Mouse (Mus musculus) hindbrain, postnatal 0 days (tissue): ENCODE results near the gene Jarid2. TPM values are rescaled to one million over a fixed set of nuclear protein-coding genes. Genes with fewer than 3 reads are reported as not detected.

Source experiments
- ATAC-seq: fragments of 200-750 bp; cut with Nextera tagmentation; 2 replicates; pipeline ENCODE4 v1.8.0; 2017; ENCODE audit warnings: mild to moderate bottlenecking, moderate TSS enrichment, moderate library complexity
- DNase-seq: peaks from one replicate; pipeline ENCODE4 v3.0.0-alpha.2; 2015; ENCODE audit warnings: low spot score
- H3K27ac ChIP-seq: fragments of 300-500 bp; sonication (generic); 2 replicates; pipeline ENCODE4 v1.5.1; 2014; ENCODE audit warnings: mild to moderate bottlenecking
- H3K27me3 ChIP-seq: fragments of 300-500 bp; sonication (generic); 2 replicates; pipeline ENCODE4 v1.6.1; 2014; ENCODE audit warnings: low read length, mixed read lengths; ENCODE audit not compliant: insufficient read depth
- H3K36me3 ChIP-seq: fragments of 300-500 bp; sonication (generic); 2 replicates; pipeline ENCODE4 v1.6.1; 2014; ENCODE audit warnings: low read length, mixed read lengths; ENCODE audit not compliant: insufficient read depth
- H3K4me1 ChIP-seq: fragments of 300-500 bp; sonication (generic); 2 replicates; pipeline ENCODE4 v1.6.1; 2014; ENCODE audit warnings: antibody characterized with exemption, low read length, mixed read lengths; ENCODE audit not compliant: insufficient read depth
- H3K4me2 ChIP-seq: fragments of 300-500 bp; sonication (generic); 2 replicates; pipeline ENCODE4 v1.6.1; 2014; ENCODE audit warnings: low read depth, mild to moderate bottlenecking, low read length, moderate library complexity, mixed read lengths
- H3K4me3 ChIP-seq: fragments of 300-500 bp; sonication (generic); 2 replicates; pipeline ENCODE4 v1.5.1; 2014; ENCODE audit warnings: low read length
- H3K9ac ChIP-seq: fragments of 300-500 bp; sonication (generic); replicated peaks from 2 replicates; pipeline ENCODE4 v1.6.1; 2014; ENCODE audit warnings: mild to moderate bottlenecking, low read length, moderate library complexity, mixed read lengths
- H3K9me3 ChIP-seq: fragments of 300-500 bp; sonication (generic); 2 replicates; pipeline ENCODE4 v1.6.1; 2016; ENCODE audit warnings: low read length, mixed read lengths
- CTCF ChIP-seq: IDR thresholded peaks from 2 replicates; pipeline ENCODE4 v1.5.1; 2016; ENCODE audit warnings: antibody characterized with exemption, control low read depth, low read depth
- WGBS: fragments of 180-500 bp; shearing (Covaris S2); extraction: QIAGEN DNeasy Blood & Tissue Kit; methylation state at CpG from one replicate; pipeline ENCODE4 v1.1.7; 2014; 5-methylcytosine and 5-hydroxymethylcytosine counted together
- polyA plus RNA-seq: library from polyadenylated mRNA; unstranded; fragments of >200 nt; fragmentation: Nextera tagmentation; extraction: Ambion mirVana; gene quantifications from 2 replicates; pipeline ENCODE4 v1.2.1, GENCODE M21; 2015
- total RNA-seq: library from RNA; depleted of rRNA; stranded (reverse); fragments of >200 nt; gene quantifications from 2 replicates; pipeline ENCODE4 v1.2.3, GENCODE M21; 2014; rRNA removed

The Jarid2 gene
- total RNA-seq (20.3 and 21.6 TPM in 2 replicates), polyA plus RNA-seq (19.3 and 19.8 TPM in 2 replicates)

DNA sequence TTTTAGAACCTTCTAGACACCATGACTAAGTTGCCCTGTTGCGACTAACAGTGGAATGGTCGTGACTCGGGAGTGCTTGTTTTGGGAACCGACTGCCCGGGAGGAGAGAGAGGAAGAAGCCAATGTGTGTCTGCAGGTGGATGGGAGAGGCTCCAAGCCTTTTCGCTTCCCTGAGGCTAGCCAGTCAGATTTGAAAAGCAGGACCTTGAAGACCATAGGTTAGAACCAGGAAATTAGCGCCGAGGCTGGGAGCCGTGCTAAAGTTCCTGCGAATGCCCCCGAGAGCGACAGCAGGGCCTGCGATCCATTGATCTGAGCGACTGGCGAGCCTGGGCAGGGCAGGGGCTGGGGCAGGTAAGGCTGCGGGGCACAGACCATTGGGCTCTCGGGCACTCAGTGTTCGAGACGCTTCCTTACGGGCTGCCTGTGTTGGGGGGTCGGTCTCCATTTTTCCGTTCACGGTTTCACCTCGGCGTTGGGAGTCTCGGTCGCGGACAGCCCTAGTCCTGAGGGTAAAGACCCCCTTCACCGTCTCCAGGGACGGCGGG is at the start of gene Jarid2:
Gene Jarid2 (plus strand): TSS at position 51 of the 548 bp plus-strand sequence.
- ATAC-seq (no peak), DNase-seq (peak; percentile 28)

DNA sequence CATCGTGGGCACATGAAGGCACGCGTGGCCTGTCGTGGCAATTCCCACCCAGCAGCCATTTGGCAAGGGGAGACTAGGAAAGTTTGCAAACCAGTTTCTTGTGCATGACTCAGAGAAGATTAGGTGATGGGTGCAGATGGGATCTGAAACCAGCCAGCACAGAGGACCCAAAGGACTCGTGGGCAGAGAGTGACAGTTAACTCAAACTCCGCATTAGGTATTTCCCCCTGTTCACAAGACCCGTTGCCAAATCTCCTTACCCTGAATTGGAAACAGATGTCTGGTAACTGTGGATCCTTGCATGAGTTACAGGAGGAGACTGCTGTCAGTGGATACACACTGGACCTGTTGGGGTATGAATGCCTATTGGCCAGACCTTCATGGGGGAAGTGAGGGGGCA is 48.2 kb upstream of the Jarid2 start:
- no peaks in the 10 kb centered on the region for H3K36me3 ChIP-seq
- H3K4me2 ChIP-seq, result no peak overlapping the region
- H3K9ac ChIP-seq, result no peak overlapping the region
- no peak overlapping the region for H3K27ac ChIP-seq
- no peak overlapping the region for H3K4me3 ChIP-seq
- TF ChIP-seq CTCF, result no peak
- no peaks in the 10 kb centered on the region for H3K4me1 ChIP-seq
- no peaks in the 10 kb centered on the region for H3K27me3 ChIP-seq
- DNase-seq, result no peak
- no peak for ATAC-seq
- WGBS, result 77% methylated on average over 7 of the region's 7 CpGs
- H3K9me3 ChIP-seq, result no peaks in the 10 kb centered on the region

More for the DNA sequence above, at the start of gene Jarid2:
- WGBS, result 4% methylated on average over 30 of the region's 31 CpGs
- Histone ChIP-seq H3K4me1 (peaks cover 6% of the 10 kb centered on the region; the same call in 1 of the 2 replicates), H3K27ac (peak within 1 kb of the TSS; percentile 94), H3K9ac (peak within 1 kb of the TSS; percentile 79), H3K27me3 (no peaks in the 10 kb centered on the region), H3K4me2 (peak within 1 kb of the TSS; percentile 76), H3K36me3 (no peaks in the 10 kb centered on the region), H3K9me3 (no peaks in the 10 kb centered on the region), H3K4me3 (peak within 1 kb of the TSS; percentile 49)
- no peak for TF ChIP-seq CTCF

DNA sequence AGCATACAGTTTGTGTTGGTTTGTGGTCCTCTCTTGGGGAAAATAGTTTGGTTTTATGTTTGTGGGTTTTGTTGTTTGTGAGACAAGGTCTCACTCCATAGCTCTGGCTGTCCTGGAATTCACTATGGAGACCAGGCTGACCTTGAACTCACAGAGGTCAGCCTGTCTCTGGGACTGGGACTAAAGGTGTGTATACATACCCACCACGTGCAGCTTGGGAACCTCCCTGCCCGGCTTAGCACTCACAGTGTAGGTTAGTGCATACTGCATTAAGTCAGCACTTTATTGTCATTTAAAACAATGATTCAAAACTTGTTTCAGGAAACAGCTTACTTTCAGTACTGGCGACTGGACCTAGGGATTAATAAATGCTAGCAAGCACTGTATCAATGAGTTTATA is 41.1 kb upstream of the Jarid2 start:
- H3K27me3 ChIP-seq, result no peaks in the 10 kb centered on the region
- no peaks in the 10 kb centered on the region for H3K4me1 ChIP-seq
- no peak overlapping the region for H3K27ac ChIP-seq
- no peaks in the 10 kb centered on the region for H3K36me3 ChIP-seq
- ATAC-seq (no peak), DNase-seq (no peak)
- no peak overlapping the region for H3K4me2 ChIP-seq
- no peak overlapping the region for H3K4me3 ChIP-seq
- H3K9ac ChIP-seq, result no peak overlapping the region
- no peaks in the 10 kb centered on the region for H3K9me3 ChIP-seq
- WGBS, result 53% methylated on average over 3 of the region's 3 CpGs
- no peak for TF ChIP-seq CTCF

GRCm38 (mm10) chr13:44697628-44698027 is 31.6 kb upstream of the Jarid2 start:
- H3K4me1 ChIP-seq, result no peaks in the 10 kb centered on the region
- WGBS, result 89% methylated on average over 10 of the region's 10 CpGs
- DNase-seq, result no peak
- H3K36me3 ChIP-seq, result no peaks in the 10 kb centered on the region
- H3K4me2 ChIP-seq, result no peak overlapping the region
- no peak overlapping the region for H3K27ac ChIP-seq
- ATAC-seq, result no peak
- no peak for TF ChIP-seq CTCF
- H3K4me3 ChIP-seq, result no peak overlapping the region
- no peak overlapping the region for H3K9ac ChIP-seq
- H3K27me3 ChIP-seq, result no peaks in the 10 kb centered on the region
- no peaks in the 10 kb centered on the region for H3K9me3 ChIP-seq

GRCm38 (mm10) chr13:44704036-44704801 is 25.1 kb upstream of the Jarid2 start:
- 89% methylated on average over 15 of the region's 15 CpGs for WGBS

DNA sequence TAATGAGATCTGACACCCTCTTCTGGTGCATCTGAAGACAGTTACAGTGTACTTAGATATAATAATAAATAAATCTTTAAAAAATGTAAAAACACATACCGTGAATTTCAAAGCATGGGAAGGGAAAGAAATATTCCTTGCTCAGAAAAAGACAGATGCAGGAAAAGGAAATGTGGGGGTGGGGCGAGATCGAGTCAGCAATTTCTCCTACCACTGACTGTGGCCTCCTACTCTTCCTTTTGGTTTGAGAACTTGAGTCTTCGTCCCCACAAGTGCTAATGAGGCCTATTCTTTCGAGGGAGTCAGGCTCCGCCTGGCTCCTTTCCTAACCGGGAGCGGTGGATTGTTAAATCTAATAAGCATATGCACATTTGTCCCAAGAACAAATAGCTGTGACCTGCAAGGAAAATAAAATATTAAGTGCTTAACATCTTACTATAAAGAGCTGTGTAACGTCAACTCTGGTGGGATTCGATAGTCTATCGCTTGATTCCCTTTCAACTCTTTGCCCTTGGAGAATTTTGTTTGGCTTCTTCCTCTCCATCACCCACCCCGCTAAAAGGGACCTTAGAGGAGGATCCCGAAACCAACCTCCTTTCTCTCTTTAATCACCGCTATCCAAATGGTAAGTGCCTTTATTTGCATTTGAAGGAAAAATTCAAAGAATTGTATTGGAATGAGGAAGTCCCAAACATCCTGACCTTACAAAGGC is 24.1 kb upstream of the Jarid2 start:
- Histone ChIP-seq H3K9ac (no peak overlapping the region), H3K27ac (no peak overlapping the region), H3K27me3 (no peaks in the 10 kb centered on the region), H3K9me3 (no peaks in the 10 kb centered on the region), H3K36me3 (no peaks in the 10 kb centered on the region), H3K4me1 (no peaks in the 10 kb centered on the region), H3K4me3 (no peak overlapping the region), H3K4me2 (no peak overlapping the region)
- 45% methylated on average over 14 of the region's 14 CpGs for whole genome bisulfite sequencing
- no peak for TF ChIP-seq CTCF
- no peak for ATAC-seq
- no peak for DNase-seq

More at GRCm38 (mm10) chr13:44704036-44704801, 25.1 kb upstream of the Jarid2 start:
- DNase-seq (no peak), ATAC-seq (no peak)
- Histone ChIP-seq H3K9ac (no peak overlapping the region), H3K36me3 (no peaks in the 10 kb centered on the region), H3K4me2 (no peak overlapping the region), H3K4me1 (no peaks in the 10 kb centered on the region), H3K4me3 (no peak overlapping the region), H3K27me3 (no peaks in the 10 kb centered on the region), H3K27ac (no peak overlapping the region), H3K9me3 (no peaks in the 10 kb centered on the region)
- TF ChIP-seq CTCF, result no peak
